Mouse (Mus musculus) frontal cortex, adult 2 months (tissue): Measurements from ENCODE around the gene Engase. TPM values are rescaled to one million over a fixed set of nuclear protein-coding genes. Genes with fewer than 3 reads are reported as not detected.

Experiments
- DNase-seq, 2 experiments: peaks; one replicate each; pipeline ENCODE4 v3.0.0; 2022; ENCODE audit warnings: low spot score in 1 of 2; ENCODE audit errors: extremely low spot score in 1 of 2
- polyA plus RNA-seq: library from polyadenylated mRNA; depleted of rRNA; stranded (reverse); fragments of >200 nt; gene quantifications from 2 replicates; pipeline ENCODE4 v1.2.3, GENCODE M21; 2012

Engase gene
- polyA plus RNA-seq, 1 experiment: 9.8 TPM

GRCm38 (mm10) chr11:118453886-118454671, 22.6 kb upstream of the Engase start:
- no peak for DNase-seq

- no peak for DNase-seq
These were observed 20.8 kb upstream of the Engase start for GRCm38 (mm10) chr11:118455788-118456187.

GRCm38 (mm10) chr11:118456937-118457336, 19.7 kb upstream of the Engase start:
- DNase-seq: peak; percentile 68 to 72

- no peak for DNase-seq
These were observed 17.6 kb upstream of the Engase start for GRCm38 (mm10) chr11:118459051-118459450.

GRCm38 (mm10) chr11:118459536-118459935, 17.1 kb upstream of the Engase start:
- DNase-seq: no peak

GRCm38 (mm10) chr11:118460280-118460679, 16.3 kb upstream of the Engase start:
- DNase-seq: no peak

GRCm38 (mm10) chr11:118467441-118468035, 9.1 kb upstream of the Engase start:
- no peak for DNase-seq

GRCm38 (mm10) chr11:118469509-118470160, 7.0 kb upstream of the Engase start:
- no peak for DNase-seq

- DNase-seq: no peak
These were observed 6.2 kb upstream of the Engase start for GRCm38 (mm10) chr11:118470234-118470966.

- DNase-seq: no peak
These were observed 5.0 kb upstream of the Engase start for GRCm38 (mm10) chr11:118471676-118472075.

GRCm38 (mm10) chr11:118473161-118473560, 3.5 kb upstream of the Engase start:
- no peak for DNase-seq

- no peak for DNase-seq
These were observed 2.7 kb upstream of the Engase start for GRCm38 (mm10) chr11:118473842-118474500.

- no peak for DNase-seq
These were observed 1.0 kb upstream of the Engase start for GRCm38 (mm10) chr11:118475496-118476083.

- no peak for DNase-seq
These were observed 3.1 kb downstream of the Engase start for GRCm38 (mm10) chr11:118479776-118480175.

- DNase-seq: no peak
These were observed 4.6 kb downstream of the Engase start for GRCm38 (mm10) chr11:118481231-118481630.

- no peak for DNase-seq
These were observed 5.1 kb downstream of the Engase start for GRCm38 (mm10) chr11:118481751-118482150.

- DNase-seq: no peak
These were observed 7.5 kb downstream of the Engase start for GRCm38 (mm10) chr11:118484169-118484568.

- DNase-seq: peak in 1 of 2 experiments; percentile 58
These were observed 8.7 kb downstream of the Engase start for GRCm38 (mm10) chr11:118485338-118485737.

GRCm38 (mm10) chr11:118485780-118486179, 9.2 kb downstream of the Engase start:
- DNase-seq: no peak

GRCm38 (mm10) chr11:118486281-118486680, 9.7 kb downstream of the Engase start:
- no peak for DNase-seq
